In genomic region chr2:70150399-70151035, GRCm38 (mm10) we compare ENCODE assay signal across 15 mouse cellular contexts.
DNase-seq lines count a peak whose midpoint lies in the region; ATAC-seq lines count a peak whose summit lies in the region.
"Had no signal": no experiment of that assay in that cellular context is flagged by ENCODE, and none has a peak within 500 bp of the region (broad histone marks: within the 10 kb centered on the region; RNA-seq: fewer than 3 reads in every experiment).

No protein-coding gene starts in this region.

- no peak overlapping the region for H3K9ac ChIP-seq in midbrain, embryonic 13.5 days (replicated peaks)
- no peak overlapping the region for H3K9ac ChIP-seq in forebrain, embryonic 16.5 days (replicated peaks; ENCODE audit: low read depth, low read length)
- H3K9ac ChIP-seq: embryonic facial prominence, embryonic 12.5 days; limb, embryonic 12.5 days; liver, postnatal 0 days; neural tube, embryonic 12.5 days had no signal

- H3K9me3 ChIP-seq in midbrain, embryonic 13.5 days = no peaks in the 10 kb centered on the region
- no peaks in the 10 kb centered on the region for H3K9me3 ChIP-seq in midbrain, embryonic 10.5 days (replicated peaks)
- H3K9me3 ChIP-seq in forebrain, embryonic 16.5 days (ENCODE audit: control insufficient read depth, low read length) = no peaks in the 10 kb centered on the region
- H3K9me3 ChIP-seq: embryonic facial prominence, embryonic 12.5 days; limb, embryonic 12.5 days; neural tube, embryonic 12.5 days had no signal

- WGBS in midbrain, embryonic 13.5 days = 76% methylated on average over 6 of the region's 6 CpGs
- WGBS in midbrain, embryonic 10.5 days = 86% methylated on average over 6 of the region's 6 CpGs
- 52% methylated on average over 6 of the region's 6 CpGs for WGBS in forebrain, embryonic 16.5 days

- H3K36me3 ChIP-seq in midbrain, embryonic 13.5 days = no peaks in the 10 kb centered on the region
- H3K36me3 ChIP-seq in midbrain, embryonic 10.5 days = no peaks in the 10 kb centered on the region
- no peaks in the 10 kb centered on the region for H3K36me3 ChIP-seq in forebrain, embryonic 16.5 days (ENCODE audit: control insufficient read depth, insufficient read depth)
- H3K36me3 ChIP-seq: embryonic facial prominence, embryonic 12.5 days; limb, embryonic 12.5 days; neural tube, embryonic 12.5 days had no signal

- H3K4me1 ChIP-seq in midbrain, embryonic 13.5 days (replicated peaks) = peaks cover 9% of the 10 kb centered on the region
- no peaks in the 10 kb centered on the region for H3K4me1 ChIP-seq in midbrain, embryonic 10.5 days
- peaks cover 11% of the 10 kb centered on the region for H3K4me1 ChIP-seq in forebrain, embryonic 16.5 days (replicated peaks; ENCODE audit: control insufficient read depth, insufficient read depth, low read length)
- H3K4me1 ChIP-seq: embryonic facial prominence, embryonic 12.5 days; limb, embryonic 12.5 days; neural tube, embryonic 12.5 days had no signal

- peak; percentile 53 to 80 for DNase-seq in frontal cortex, adult 2 months (ENCODE audit: extremely low spot score in 1 of 2, low spot score in 1 of 2)
- no peak for DNase-seq in frontal cortex, postnatal 14 days (ENCODE audit: low spot score in 2 of 2)
- no peak for DNase-seq in midbrain, embryonic 10.5 days (ENCODE audit: low spot score)
- peak; percentile 91 for DNase-seq in telencephalon, adult 2 months (ENCODE audit: low read depth, low spot score)
- DNase-seq in retina, embryonic 14.5 days (ENCODE audit: low spot score) = no peak
- DNase-seq: cerebellum, adult 9-11 months; liver, postnatal 0 days; thymus, adult 18-20 months had no signal

- no peak overlapping the region for H3K4me3 ChIP-seq in midbrain, embryonic 13.5 days (replicated peaks)
- no peak overlapping the region for H3K4me3 ChIP-seq in midbrain, embryonic 10.5 days
- no peak overlapping the region for H3K4me3 ChIP-seq in forebrain, embryonic 16.5 days (replicated peaks; ENCODE audit: low read length)
- H3K4me3 ChIP-seq: embryonic facial prominence, embryonic 12.5 days; limb, embryonic 12.5 days; neural tube, embryonic 12.5 days had no signal

- peak overlapping the region; percentile 45 for H3K27ac ChIP-seq in midbrain, embryonic 13.5 days
- H3K27ac ChIP-seq in midbrain, embryonic 10.5 days (replicated peaks) = no peak overlapping the region
- peak overlapping the region; percentile 69 for H3K27ac ChIP-seq in forebrain, embryonic 16.5 days (ENCODE audit: low read length)
- H3K27ac ChIP-seq: embryonic facial prominence, embryonic 12.5 days; kidney, postnatal 0 days; limb, embryonic 12.5 days; neural tube, embryonic 12.5 days had no signal

- no peak overlapping the region for H3K4me2 ChIP-seq in midbrain, embryonic 13.5 days (replicated peaks)
- no peak overlapping the region for H3K4me2 ChIP-seq in forebrain, embryonic 16.5 days (ENCODE audit: low read length)
- H3K4me2 ChIP-seq: embryonic facial prominence, embryonic 12.5 days; limb, embryonic 12.5 days; neural tube, embryonic 12.5 days had no signal

- H3K27me3 ChIP-seq in midbrain, embryonic 13.5 days = no peaks in the 10 kb centered on the region
- no peaks in the 10 kb centered on the region for H3K27me3 ChIP-seq in midbrain, embryonic 10.5 days (ENCODE audit: low read depth, poor library complexity, severe bottlenecking)
- no peaks in the 10 kb centered on the region for H3K27me3 ChIP-seq in forebrain, embryonic 16.5 days (replicated peaks; ENCODE audit: control insufficient read depth, insufficient read depth, low read length)
- H3K27me3 ChIP-seq: embryonic facial prominence, embryonic 12.5 days; limb, embryonic 12.5 days; neural tube, embryonic 12.5 days had no signal

- no peak for ATAC-seq in midbrain, embryonic 13.5 days
- ATAC-seq in forebrain, embryonic 16.5 days = peak; percentile 92
- no peak for ATAC-seq in monocyte, adult 5-6 weeks (replicated peaks; ENCODE audit: insufficient number of reproducible peaks, low FRiP score, low TSS enrichment, poor library complexity, severe bottlenecking)
- ATAC-seq: liver, postnatal 0 days had no signal

Comparison
In these comparisons a context has a peak if more than half of its experiments do, and no peak if none do; other contexts are left out.
1. DNase-seq: peak in frontal cortex, adult 2 months (2 of 2) and telencephalon, adult 2 months (single experiment); none in frontal cortex, postnatal 14 days (0 of 2), midbrain, embryonic 10.5 days (single experiment) and retina, embryonic 14.5 days (single experiment).